Mouse (Mus musculus) neural tube, embryonic 10.5 days (tissue): ENCODE measurements at regions not wholly inside any gene's neighbourhood (a gene's known extent, or its start where the extent isn't known, plus 50 kb on each side); places are given as distances from the start of the nearest gene placed in this dataset.

Experiments used
- DNase-seq: peaks from one replicate; pipeline ENCODE4 v3.0.0-alpha.2; 2017; ENCODE audit warnings: low spot score; ENCODE audit errors: extremely low spot score

- no peak for DNase-seq
Measured at GRCm38 (mm10) chr13:4662336-4663101, 53.5 kb upstream of the Akr1e1 start.
